Mouse (Mus musculus): ENCODE data around the gene Pianp. TPM values are rescaled to one million over a fixed set of nuclear protein-coding genes. Genes with fewer than 3 reads are reported as not detected.

The Pianp gene
- polyA plus RNA-seq, 1 experiment = not detected

DNA sequence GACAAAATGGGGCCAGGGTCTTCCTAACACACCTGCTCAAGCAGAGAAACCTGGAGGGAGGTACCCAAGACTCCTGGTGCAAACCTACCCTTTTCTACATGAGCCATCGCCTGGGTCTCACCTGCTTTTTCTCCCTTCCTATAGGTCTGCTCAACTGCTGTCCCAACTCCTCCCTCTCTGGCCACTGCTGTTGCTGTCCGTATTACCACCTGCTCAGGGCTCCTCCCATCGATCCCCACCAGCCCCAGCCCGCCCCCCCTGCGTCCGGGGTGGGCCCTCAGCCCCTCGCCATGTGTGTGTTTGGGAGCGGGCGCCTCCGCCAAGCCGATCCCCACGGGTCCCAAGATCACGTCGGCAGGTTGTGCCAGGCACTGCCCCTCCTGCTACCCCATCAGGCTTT, 2.6 kb downstream of the Pianp start:
- H3K4me1 ChIP-seq (ENCODE audit: control insufficient read depth, insufficient read depth, low read length) = peaks cover 61% of the 10 kb centered on the region
- WGBS = 50% methylated on average over 14 of the region's 14 CpGs

DNA sequence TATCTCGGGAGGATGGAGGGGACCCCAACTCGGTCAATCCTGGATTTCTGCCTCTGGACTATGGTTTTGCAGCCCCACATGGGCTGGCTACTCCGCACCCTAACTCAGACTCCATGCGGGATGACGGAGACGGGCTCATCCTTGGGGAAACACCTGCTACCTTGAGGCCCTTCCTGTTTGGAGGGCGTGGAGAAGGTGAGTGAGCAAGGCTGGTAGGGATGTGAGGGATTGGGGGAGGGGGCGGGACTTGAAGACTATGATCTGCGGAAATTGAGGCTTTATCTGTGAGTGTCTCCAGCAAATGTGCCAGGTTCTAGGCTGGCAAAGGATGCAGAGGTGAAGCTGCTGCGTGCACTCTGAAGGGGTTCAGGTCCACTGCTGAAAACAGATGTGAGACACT, 3.1 kb downstream of the Pianp start:
- 38% methylated on average over 10 of the region's 10 CpGs for WGBS
- peaks cover 61% of the 10 kb centered on the region for H3K4me1 ChIP-seq (ENCODE audit: control insufficient read depth, insufficient read depth, low read length)
- TF ChIP-seq CTCF (IDR thresholded peaks at IDR 0.05; ENCODE audit: insufficient read depth, low read depth, low read length) (no peak), POLR2A (IDR thresholded peaks at IDR 0.05; ENCODE audit: insufficient read depth, low read depth, low read length) (no peak)

More for the DNA sequence above, 2.6 kb downstream of the Pianp start:
- TF ChIP-seq POLR2A (IDR thresholded peaks at IDR 0.05; ENCODE audit: insufficient read depth, low read depth, low read length) (no peak), CTCF (IDR thresholded peaks at IDR 0.05; ENCODE audit: insufficient read depth, low read depth, low read length) (no peak)
- H3K27ac ChIP-seq (ENCODE audit: insufficient read depth, low read depth, low read length) = peak overlapping the region; percentile 90
- peak overlapping the region; percentile 88 for H3K4me3 ChIP-seq (ENCODE audit: insufficient read depth, low read depth, low read length)

GRCm38 (mm10) chr6:125003706-125004105, 7.2 kb downstream of the Pianp start:
- peak overlapping the region; percentile 18; the same call in 1 of the 2 replicates for H3K27ac ChIP-seq (ENCODE audit: insufficient read depth, low read depth, low read length)
- 34% methylated on average over 3 of the region's 3 CpGs for WGBS
- no peak overlapping the region for H3K4me3 ChIP-seq (ENCODE audit: insufficient read depth, low read depth, low read length)
- peaks cover 55% of the 10 kb centered on the region for H3K4me1 ChIP-seq (ENCODE audit: control insufficient read depth, insufficient read depth, low read length)
- TF ChIP-seq POLR2A (IDR thresholded peaks at IDR 0.05; ENCODE audit: insufficient read depth, low read depth, low read length) (no peak), CTCF (IDR thresholded peaks at IDR 0.05; ENCODE audit: insufficient read depth, low read depth, low read length) (no peak)

More for the DNA sequence above, 3.1 kb downstream of the Pianp start:
- Histone ChIP-seq H3K27ac (ENCODE audit: insufficient read depth, low read depth, low read length) (peak overlapping the region; percentile 30), H3K4me3 (ENCODE audit: insufficient read depth, low read depth, low read length) (no peak overlapping the region)

DNA sequence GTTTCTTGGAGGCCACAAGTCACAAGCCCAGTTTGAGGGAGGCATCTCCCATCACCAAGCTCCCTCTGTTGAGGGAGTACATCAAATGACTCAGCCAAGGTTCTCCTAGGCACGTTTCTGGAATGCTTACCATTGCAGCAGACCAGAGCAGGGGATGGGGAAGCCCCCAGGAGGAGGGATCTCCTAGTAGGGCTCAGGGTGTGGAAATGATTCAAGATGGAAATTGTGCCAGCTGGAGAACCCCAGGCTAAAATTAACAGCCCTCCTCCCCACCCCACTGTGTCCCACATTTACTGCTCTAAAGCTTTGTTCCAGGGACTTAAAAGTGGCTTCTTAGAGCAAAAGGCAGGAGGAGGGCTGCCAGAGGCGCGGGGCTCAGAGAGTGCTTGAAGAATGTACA, 8.6 kb downstream of the Pianp start:
- peak overlapping the region; percentile 29; the same call in 1 of the 2 replicates for H3K27ac ChIP-seq (ENCODE audit: insufficient read depth, low read depth, low read length)
- TF ChIP-seq POLR2A (IDR thresholded peaks at IDR 0.05; ENCODE audit: insufficient read depth, low read depth, low read length) (no peak), CTCF (IDR thresholded peaks at IDR 0.05; ENCODE audit: insufficient read depth, low read depth, low read length) (no peak)
- H3K4me1 ChIP-seq (ENCODE audit: control insufficient read depth, insufficient read depth, low read length) = peaks cover 47% of the 10 kb centered on the region
- no peak overlapping the region for H3K4me3 ChIP-seq (ENCODE audit: insufficient read depth, low read depth, low read length)
- WGBS = 5% methylated on average over 3 of the region's 3 CpGs

- 35% methylated on average over 13 of the region's 13 CpGs for WGBS
- peak overlapping the region; percentile 89; the same call in 1 of the 2 replicates for H3K27ac ChIP-seq (ENCODE audit: insufficient read depth, low read depth, low read length)
- H3K4me1 ChIP-seq (ENCODE audit: control insufficient read depth, insufficient read depth, low read length) = peaks cover 26% of the 10 kb centered on the region
- H3K4me3 ChIP-seq (ENCODE audit: insufficient read depth, low read depth, low read length) = peak overlapping the region; percentile 58
- TF ChIP-seq CTCF (IDR thresholded peaks at IDR 0.05; ENCODE audit: insufficient read depth, low read depth, low read length) (no peak), POLR2A (IDR thresholded peaks at IDR 0.05; ENCODE audit: insufficient read depth, low read depth, low read length) (no peak)
Observed at GRCm38 (mm10) chr6:125008060-125008459, 11.6 kb downstream of the Pianp start.

GRCm38 (mm10) chr6:125008586-125009128, 12.2 kb downstream of the Pianp start:
- peak overlapping the region; percentile 96 for H3K4me3 ChIP-seq (ENCODE audit: insufficient read depth, low read depth, low read length)
- under 1% methylated on average over 34 of the region's 34 CpGs for WGBS

GRCm38 (mm10) chr6:125009129-125009180, 12.5 kb downstream of the Pianp start, which contains the start of gene Zfp384:
TSS of gene Zfp384 (plus strand) at chr6:125009145.
- WGBS = 0% methylated on average over 3 of the region's 3 CpGs
- Histone ChIP-seq H3K27ac (ENCODE audit: insufficient read depth, low read depth, low read length) (peak within 1 kb of the TSS; percentile 97), H3K4me3 (ENCODE audit: insufficient read depth, low read depth, low read length) (peak within 1 kb of the TSS; percentile 96), H3K4me1 (ENCODE audit: control insufficient read depth, insufficient read depth, low read length) (peaks cover 20% of the 10 kb centered on the region)
- TF ChIP-seq POLR2A (IDR thresholded peaks at IDR 0.05; ENCODE audit: insufficient read depth, low read depth, low read length) = no peak
- no peak for TF ChIP-seq CTCF (IDR thresholded peaks at IDR 0.05; ENCODE audit: insufficient read depth, low read depth, low read length)

More at GRCm38 (mm10) chr6:125008586-125009128, 12.2 kb downstream of the Pianp start:
- peaks cover 22% of the 10 kb centered on the region for H3K4me1 ChIP-seq (ENCODE audit: control insufficient read depth, insufficient read depth, low read length)
- peak overlapping the region; percentile 89 for H3K27ac ChIP-seq (ENCODE audit: insufficient read depth, low read depth, low read length)
- TF ChIP-seq CTCF (IDR thresholded peaks at IDR 0.05; ENCODE audit: insufficient read depth, low read depth, low read length) (no peak), POLR2A (IDR thresholded peaks at IDR 0.05; ENCODE audit: insufficient read depth, low read depth, low read length) (peak; percentile 33; the same call in 1 of the 2 replicates)

DNA sequence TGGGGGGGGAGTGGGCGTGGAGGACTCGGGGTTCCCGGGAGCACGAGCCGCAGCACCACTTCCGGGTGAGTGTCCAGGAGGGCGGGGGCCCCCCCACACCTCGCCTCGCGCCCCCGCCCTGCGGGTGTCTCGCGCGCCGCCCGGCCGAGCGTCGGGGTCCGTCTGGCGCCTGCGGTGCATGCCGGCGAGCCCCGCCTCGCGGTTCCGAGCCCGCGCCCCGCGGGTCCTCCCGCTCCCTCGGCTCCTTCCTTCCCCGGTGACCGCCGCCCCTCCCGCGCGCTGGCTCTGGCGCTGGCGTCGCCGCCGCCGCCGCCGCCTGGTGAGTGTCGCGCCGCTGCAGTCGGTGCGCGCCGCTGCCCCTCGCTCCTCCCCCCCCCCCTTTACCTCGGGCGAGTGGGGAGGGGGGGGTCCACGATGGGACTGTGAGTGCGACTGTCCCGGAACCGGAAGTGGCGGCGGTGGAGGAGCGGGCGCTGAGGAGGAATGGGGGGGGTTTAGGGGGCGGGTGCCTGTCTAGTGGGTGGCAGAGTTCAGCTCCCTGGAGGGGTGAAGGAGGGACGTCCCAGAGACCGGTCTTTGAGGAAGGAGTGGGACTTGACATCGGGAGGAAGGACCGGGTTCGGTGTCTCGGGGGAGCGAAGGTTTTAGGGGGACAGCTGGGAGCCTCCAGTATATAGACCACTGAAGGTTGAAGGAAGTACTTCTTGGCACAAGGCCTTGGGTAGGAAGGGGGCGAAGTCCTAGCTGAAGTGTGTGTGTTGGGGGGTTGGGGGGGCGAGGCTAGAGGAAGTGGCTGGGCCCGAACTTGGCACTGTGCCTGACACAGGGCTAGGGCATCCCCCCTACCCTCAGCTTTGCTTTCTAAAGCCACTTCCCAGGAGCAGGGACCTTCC, 12.9 kb downstream of the Pianp start:
- under 1% methylated on average over 76 of the region's 78 CpGs for whole genome bisulfite sequencing
- peaks cover 16% of the 10 kb centered on the region for H3K4me1 ChIP-seq (ENCODE audit: control insufficient read depth, insufficient read depth, low read length)
- TF ChIP-seq POLR2A (IDR thresholded peaks at IDR 0.05; ENCODE audit: insufficient read depth, low read depth, low read length) (peak; percentile 64; the same call in 1 of the 2 replicates), CTCF (IDR thresholded peaks at IDR 0.05; ENCODE audit: insufficient read depth, low read depth, low read length) (no peak)
- peak overlapping the region; percentile 96 for H3K4me3 ChIP-seq (ENCODE audit: insufficient read depth, low read depth, low read length)
- H3K27ac ChIP-seq (ENCODE audit: insufficient read depth, low read depth, low read length) = peak overlapping the region; percentile 97

GRCm38 (mm10) chr6:125017682-125018081, 21.2 kb downstream of the Pianp start:
- H3K4me1 ChIP-seq (ENCODE audit: control insufficient read depth, insufficient read depth, low read length) = no peaks in the 10 kb centered on the region
- TF ChIP-seq POLR2A (IDR thresholded peaks at IDR 0.05; ENCODE audit: insufficient read depth, low read depth, low read length) = no peak
- no peak for TF ChIP-seq CTCF (IDR thresholded peaks at IDR 0.05; ENCODE audit: insufficient read depth, low read depth, low read length)
- no peak overlapping the region for H3K4me3 ChIP-seq (ENCODE audit: insufficient read depth, low read depth, low read length)
- 98% methylated on average over 3 of the region's 3 CpGs for WGBS
- H3K27ac ChIP-seq (ENCODE audit: insufficient read depth, low read depth, low read length) = no peak overlapping the region
